Mouse (Mus musculus): Measurements from ENCODE around the gene Gm20388. TPM values are rescaled to one million over a fixed set of nuclear protein-coding genes. Genes with fewer than 3 reads are reported as not detected.
"Not testable (repeated sequence)": the region's sequence is repeated elsewhere in the genome, so short reads cannot be mapped to it uniquely, and the experiment has no call there.

Gene Gm20388
- polyA plus RNA-seq, 2 experiments: 8.5 TPM; not detected in 1

- TF ChIP-seq EP300 (IDR thresholded peaks at IDR 0.05; ENCODE audit: low read depth) (no peak), CTCF (IDR thresholded peaks at IDR 0.05; ENCODE audit: low read depth) (no peak)
- Histone ChIP-seq H3K36me3 (replicated peaks; ENCODE audit: control insufficient read depth, insufficient read depth, low read depth) (no peaks in the 10 kb centered on the region), H3K9me3 (ENCODE audit: control insufficient read depth, low read length) (no peaks in the 10 kb centered on the region), H3K27ac (no peak overlapping the region), H3K4me3 (ENCODE audit: insufficient read depth in 1 of 2, low read depth in 2 of 2, low read length in 2 of 2) (no peak overlapping the region), H3K27me3 (ENCODE audit: control insufficient read depth, insufficient read depth, low read length) (no peaks in the 10 kb centered on the region), H3K4me1 (replicated peaks; ENCODE audit: control insufficient read depth in 2 of 2, insufficient read depth in 2 of 2, low read length in 1 of 2) (no peaks in the 10 kb centered on the region), H3K9ac (replicated peaks) (no peak overlapping the region), H3K4me2 (ENCODE audit: low read depth) (no peak overlapping the region)
- ATAC-seq (ENCODE audit: insufficient read depth) (no peak), DNase-seq (ENCODE audit: low read depth in 3 of 3, low spot score in 3 of 3) (no peak)
- 47% methylated on average over 7 of the region's 7 CpGs for WGBS (ENCODE audit: insufficient replicate concordance)
Measured at GRCm38 (mm10) chr8:121443361-121443760, 1532.7 kb downstream of the Gm20388 start.

DNA sequence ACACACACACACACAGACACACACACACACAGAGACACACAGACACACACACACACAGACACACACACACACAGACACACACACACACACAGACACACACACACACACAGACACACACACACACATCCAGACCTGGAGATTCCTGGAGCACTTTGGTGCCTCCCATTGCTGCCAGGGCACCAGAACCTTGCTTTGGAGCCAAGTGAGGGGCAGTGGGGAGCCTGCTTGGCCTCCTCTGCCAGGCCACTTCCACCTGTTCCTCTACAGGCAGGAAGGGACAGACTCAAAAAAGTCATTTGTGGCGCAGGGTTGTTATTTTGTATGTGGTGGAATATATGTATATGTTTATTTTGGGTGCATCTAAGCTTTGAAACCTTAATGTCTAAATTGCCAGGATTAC is 1533.9 kb downstream of the Gm20388 start:
- not testable (repeated sequence) for H3K9ac ChIP-seq (replicated peaks); H3K4me1 ChIP-seq (replicated peaks; ENCODE audit: control insufficient read depth in 2 of 2, insufficient read depth in 2 of 2, low read length in 1 of 2); H3K4me2 ChIP-seq (ENCODE audit: low read depth); ATAC-seq (ENCODE audit: insufficient read depth); H3K27ac ChIP-seq; DNase-seq (ENCODE audit: low read depth in 3 of 3, low spot score in 3 of 3); H3K36me3 ChIP-seq (replicated peaks; ENCODE audit: control insufficient read depth, insufficient read depth, low read depth); H3K9me3 ChIP-seq (ENCODE audit: control insufficient read depth, low read length); H3K27me3 ChIP-seq (ENCODE audit: control insufficient read depth, insufficient read depth, low read length); H3K4me3 ChIP-seq (ENCODE audit: insufficient read depth in 1 of 2, low read depth in 2 of 2, low read length in 2 of 2)
- WGBS (ENCODE audit: insufficient replicate concordance): 57% methylated on average over 1 of the region's 1 CpGs

DNA sequence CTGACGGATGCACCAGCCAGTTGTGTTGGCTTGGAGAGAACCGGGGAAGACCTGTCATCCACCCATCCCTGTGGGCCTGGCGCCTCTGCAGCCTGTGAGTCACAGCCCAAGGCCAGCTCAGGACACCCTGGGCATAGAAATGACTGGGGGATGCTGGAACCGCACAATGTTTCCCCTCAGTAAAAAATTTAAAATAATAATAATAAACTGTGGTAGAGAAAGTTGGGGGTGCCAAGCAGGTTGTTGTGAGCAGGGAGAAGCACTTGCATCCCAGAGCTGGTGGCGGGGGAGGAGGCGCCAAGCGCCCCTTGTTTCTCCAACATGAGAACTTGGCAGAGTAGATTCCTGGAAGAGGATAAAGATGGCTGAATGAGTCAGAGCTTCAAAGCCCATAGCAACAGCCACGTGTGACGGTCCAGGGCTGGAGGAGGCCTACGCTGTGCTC is 1534.4 kb downstream of the Gm20388 start:
- H3K4me2 ChIP-seq (ENCODE audit: low read depth): no peak overlapping the region
- no peaks in the 10 kb centered on the region for H3K36me3 ChIP-seq (replicated peaks; ENCODE audit: control insufficient read depth, insufficient read depth, low read depth)
- ATAC-seq (ENCODE audit: insufficient read depth) (no peak), DNase-seq (ENCODE audit: low read depth in 3 of 3, low spot score in 3 of 3) (no peak)
- H3K4me3 ChIP-seq (ENCODE audit: insufficient read depth in 1 of 2, low read depth in 2 of 2, low read length in 2 of 2): no peak overlapping the region
- H3K27ac ChIP-seq: no peak overlapping the region
- 75% methylated on average over 10 of the region's 10 CpGs for WGBS (ENCODE audit: insufficient replicate concordance)
- H3K27me3 ChIP-seq (ENCODE audit: control insufficient read depth, insufficient read depth, low read length): no peaks in the 10 kb centered on the region
- no peaks in the 10 kb centered on the region for H3K9me3 ChIP-seq (ENCODE audit: control insufficient read depth, low read length)
- no peak overlapping the region for H3K9ac ChIP-seq (replicated peaks)
- TF ChIP-seq EP300 (IDR thresholded peaks at IDR 0.05; ENCODE audit: low read depth): no peak
- no peak for TF ChIP-seq CTCF (IDR thresholded peaks at IDR 0.05; ENCODE audit: low read depth)
- H3K4me1 ChIP-seq (replicated peaks; ENCODE audit: control insufficient read depth in 2 of 2, insufficient read depth in 2 of 2, low read length in 1 of 2): no peaks in the 10 kb centered on the region

DNA sequence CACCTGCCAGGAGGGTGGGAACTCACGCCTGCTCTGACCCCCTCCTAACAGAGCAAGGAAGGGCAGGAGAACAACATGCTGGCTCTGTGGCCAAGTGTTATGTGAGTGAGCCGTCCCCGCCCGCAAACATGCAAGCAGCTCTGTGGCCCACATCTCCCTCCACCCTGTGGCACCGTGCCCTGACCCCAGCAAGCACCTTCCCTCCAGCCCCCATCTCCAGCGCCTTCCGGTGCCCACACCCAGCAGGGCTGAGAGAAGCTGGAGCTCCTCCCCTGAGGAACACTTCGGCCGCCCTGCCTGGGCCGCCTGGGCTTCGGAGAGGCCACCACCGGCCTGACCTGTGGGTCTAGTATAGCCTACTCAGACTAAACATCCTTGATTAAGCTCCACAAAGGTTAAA is 1535.5 kb downstream of the Gm20388 start:
- no peak for ATAC-seq (ENCODE audit: insufficient read depth)
- 67% methylated on average over 12 of the region's 12 CpGs for WGBS (ENCODE audit: insufficient replicate concordance)
- Histone ChIP-seq H3K4me3 (ENCODE audit: insufficient read depth in 1 of 2, low read depth in 2 of 2, low read length in 2 of 2) (no peak overlapping the region), H3K9me3 (ENCODE audit: control insufficient read depth, low read length) (no peaks in the 10 kb centered on the region), H3K27ac (no peak overlapping the region), H3K9ac (replicated peaks) (no peak overlapping the region), H3K27me3 (ENCODE audit: control insufficient read depth, insufficient read depth, low read length) (no peaks in the 10 kb centered on the region), H3K36me3 (replicated peaks; ENCODE audit: control insufficient read depth, insufficient read depth, low read depth) (no peaks in the 10 kb centered on the region), H3K4me2 (ENCODE audit: low read depth) (no peak overlapping the region), H3K4me1 (replicated peaks; ENCODE audit: control insufficient read depth in 2 of 2, insufficient read depth in 2 of 2, low read length in 1 of 2) (no peaks in the 10 kb centered on the region)
- TF ChIP-seq CTCF (IDR thresholded peaks at IDR 0.05; ENCODE audit: low read depth): no peak
- no peak for TF ChIP-seq EP300 (IDR thresholded peaks at IDR 0.05; ENCODE audit: low read depth)
- no peak for DNase-seq (ENCODE audit: low read depth in 3 of 3, low spot score in 3 of 3)

GRCm38 (mm10) chr8:121446862-121447261 is 1536.2 kb downstream of the Gm20388 start:
- H3K9ac ChIP-seq (replicated peaks): no peak overlapping the region
- no peaks in the 10 kb centered on the region for H3K9me3 ChIP-seq (ENCODE audit: control insufficient read depth, low read length)
- no peak overlapping the region for H3K4me2 ChIP-seq (ENCODE audit: low read depth)
- TF ChIP-seq EP300 (IDR thresholded peaks at IDR 0.05; ENCODE audit: low read depth) (no peak), CTCF (IDR thresholded peaks at IDR 0.05; ENCODE audit: low read depth) (no peak)
- H3K4me3 ChIP-seq (ENCODE audit: insufficient read depth in 1 of 2, low read depth in 2 of 2, low read length in 2 of 2): no peak overlapping the region
- H3K36me3 ChIP-seq (replicated peaks; ENCODE audit: control insufficient read depth, insufficient read depth, low read depth): no peaks in the 10 kb centered on the region
- no peak overlapping the region for H3K27ac ChIP-seq
- DNase-seq (ENCODE audit: low read depth in 3 of 3, low spot score in 3 of 3): no peak
- no peak for ATAC-seq (ENCODE audit: insufficient read depth)
- no peaks in the 10 kb centered on the region for H3K27me3 ChIP-seq (ENCODE audit: control insufficient read depth, insufficient read depth, low read length)
- 72% methylated on average over 6 of the region's 6 CpGs for WGBS (ENCODE audit: insufficient replicate concordance)
- no peaks in the 10 kb centered on the region for H3K4me1 ChIP-seq (replicated peaks; ENCODE audit: control insufficient read depth in 2 of 2, insufficient read depth in 2 of 2, low read length in 1 of 2)

Data from liver, embryonic 14.5 days (tissue).